Mouse (Mus musculus) lung, embryonic 14.5 days (tissue): ENCODE measurements around the gene Lce1a2. TPM values are rescaled to one million over a fixed set of nuclear protein-coding genes. Genes with fewer than 3 reads are reported as not detected.

Experiments used
- ATAC-seq: fragments of 200-750 bp; cut with Nextera tagmentation; 2 replicates; pipeline ENCODE4 v1.8.0; 2017; ENCODE audit warnings: mild to moderate bottlenecking, moderate TSS enrichment, moderate library complexity; ENCODE audit not compliant: insufficient read depth
- DNase-seq: peaks from one replicate; pipeline ENCODE4 v3.0.0-alpha.2; 2015
- H3K27ac ChIP-seq: fragments of 300-500 bp; sonication (generic); 2 replicates; pipeline ENCODE4 v1.5.1; 2014; ENCODE audit warnings: low read depth, mild to moderate bottlenecking, moderate library complexity
- H3K27me3 ChIP-seq: fragments of 300-500 bp; sonication (generic); 2 replicates; pipeline ENCODE4 v1.6.1; 2014; ENCODE audit warnings: low read length, control low read depth; ENCODE audit not compliant: insufficient read depth
- H3K36me3 ChIP-seq: fragments of 300-500 bp; sonication (generic); 2 replicates; pipeline ENCODE4 v1.6.1; 2014; ENCODE audit warnings: control low read depth; ENCODE audit not compliant: insufficient read depth
- H3K4me1 ChIP-seq: fragments of 300-500 bp; sonication (generic); 2 replicates; pipeline ENCODE4 v1.6.1; 2014; ENCODE audit warnings: antibody characterized with exemption, control low read depth; ENCODE audit not compliant: insufficient read depth
- H3K4me2 ChIP-seq: fragments of 300-500 bp; sonication (generic); 2 replicates; pipeline ENCODE4 v1.6.1; 2014; ENCODE audit warnings: mild to moderate bottlenecking
- H3K4me3 ChIP-seq: fragments of 300-500 bp; sonication (generic); 2 replicates; pipeline ENCODE4 v1.5.1; 2014; ENCODE audit warnings: low read depth, low read length
- H3K9ac ChIP-seq: fragments of 300-500 bp; sonication (generic); 2 replicates; pipeline ENCODE4 v1.6.1; 2014
- H3K9me3 ChIP-seq: fragments of 300-500 bp; sonication (generic); 2 replicates; pipeline ENCODE4 v1.6.1; 2016; ENCODE audit warnings: low read depth, low read length, control low read depth
- CTCF ChIP-seq: IDR thresholded peaks from 2 replicates; pipeline ENCODE4 v1.5.1; 2016; ENCODE audit warnings: antibody characterized with exemption, low read depth
- WGBS: fragments of 180-500 bp; shearing (Covaris S2); extraction: QIAGEN DNeasy Blood & Tissue Kit; methylation state at CpG from one replicate; pipeline ENCODE4 v1.1.7; 2014; 5-methylcytosine and 5-hydroxymethylcytosine counted together
- polyA plus RNA-seq: library from polyadenylated mRNA; unstranded; fragments of >200 nt; fragmentation: Nextera tagmentation; extraction: Ambion mirVana; gene quantifications from 2 replicates; pipeline ENCODE4 v1.2.1, GENCODE M21; 2014

Lce1a2 gene
- polyA plus RNA-seq, 1 experiment from 2014 or later = not detected

DNA sequence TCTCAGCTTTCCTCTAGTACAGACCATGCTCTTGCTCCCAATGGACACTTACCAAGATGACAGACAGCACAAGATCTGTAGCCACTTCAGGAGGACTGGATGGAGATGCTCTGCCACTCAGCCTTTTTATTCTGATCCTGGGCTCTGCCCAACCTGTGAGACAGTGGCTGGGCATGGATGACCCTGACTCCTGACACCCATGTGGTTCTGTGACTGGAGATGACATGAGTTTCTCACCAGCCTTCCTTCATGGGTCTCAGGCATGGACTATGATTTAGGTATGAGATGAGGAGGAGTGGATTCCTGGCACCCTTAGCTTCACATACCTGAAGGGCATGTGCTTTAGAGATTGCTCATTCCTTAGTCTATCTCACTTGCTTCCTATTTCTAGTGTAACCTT is 13.3 kb downstream of the Lce1a2 start, which contains the start of gene Lce1b:
TSS of gene Lce1b (minus strand) at position 101 of the 400 bp plus-strand sequence.
- ATAC-seq (no peak), DNase-seq (no peak)
- Histone ChIP-seq H3K36me3 (no peaks in the 10 kb centered on the region), H3K9ac (no peak within 1 kb of the TSS), H3K27me3 (no peaks in the 10 kb centered on the region), H3K4me2 (no peak within 1 kb of the TSS), H3K4me3 (no peak within 1 kb of the TSS), H3K27ac (no peak within 1 kb of the TSS), H3K9me3 (no peaks in the 10 kb centered on the region), H3K4me1 (no peaks in the 10 kb centered on the region)
- no peak for TF ChIP-seq CTCF

- H3K9me3 ChIP-seq = no peaks in the 10 kb centered on the region
- no peak within 1 kb of the TSS for H3K9ac ChIP-seq
- no peak within 1 kb of the TSS for H3K4me3 ChIP-seq
- 93% methylated on average over 1 of the region's 1 CpGs for WGBS
- no peaks in the 10 kb centered on the region for H3K27me3 ChIP-seq
- H3K27ac ChIP-seq = no peak within 1 kb of the TSS
- H3K4me2 ChIP-seq = no peak within 1 kb of the TSS
- no peak for ATAC-seq
- H3K4me1 ChIP-seq = no peaks in the 10 kb centered on the region
- no peak for TF ChIP-seq CTCF
- DNase-seq = no peak
- H3K36me3 ChIP-seq = no peaks in the 10 kb centered on the region
Observed at GRCm38 (mm10) chr3:92648207-92648606, 21.9 kb downstream of the Lce1a2 start, which contains the start of gene Lce1a1. Gene Lce1a1, minus strand, starts transcription at chr3:92648307.

- 91% methylated on average over 15 of the region's 15 CpGs for WGBS
Observed at GRCm38 (mm10) chr3:92639854-92640253, 30.3 kb downstream of the Lce1a2 start.

DNA sequence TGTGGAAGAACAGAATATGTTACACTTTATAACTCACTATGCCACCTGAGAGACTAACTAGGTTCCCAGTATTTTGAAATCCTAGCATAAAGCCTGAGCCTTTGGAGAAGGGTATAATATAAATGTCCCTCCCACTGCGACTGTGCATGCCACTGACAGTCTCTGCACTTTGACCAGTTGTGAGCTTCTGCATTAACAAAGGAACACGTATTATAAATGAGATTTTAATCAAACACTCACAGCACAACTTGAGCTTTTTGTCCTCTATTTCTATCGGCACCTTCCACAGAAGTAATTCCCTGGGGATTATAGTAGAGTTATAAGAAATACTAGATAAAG is 31.5 kb downstream of the Lce1a2 start:
- Histone ChIP-seq H3K4me1 (no peaks in the 10 kb centered on the region), H3K36me3 (no peaks in the 10 kb centered on the region), H3K9me3 (no peaks in the 10 kb centered on the region), H3K27ac (no peak overlapping the region), H3K4me3 (no peak overlapping the region), H3K27me3 (no peaks in the 10 kb centered on the region), H3K4me2 (no peak overlapping the region), H3K9ac (no peak overlapping the region)
- no peak for DNase-seq
- no peak for TF ChIP-seq CTCF
- no peak for ATAC-seq
- 65% methylated on average over 3 of the region's 3 CpGs for WGBS

More at GRCm38 (mm10) chr3:92639854-92640253, 30.3 kb downstream of the Lce1a2 start:
- H3K9me3 ChIP-seq = no peaks in the 10 kb centered on the region
- no peak overlapping the region for H3K27ac ChIP-seq
- no peaks in the 10 kb centered on the region for H3K27me3 ChIP-seq
- H3K4me1 ChIP-seq = no peaks in the 10 kb centered on the region
- ATAC-seq (no peak), DNase-seq (no peak)
- no peak for TF ChIP-seq CTCF
- H3K4me3 ChIP-seq = no peak overlapping the region
- H3K36me3 ChIP-seq = no peaks in the 10 kb centered on the region
- no peak overlapping the region for H3K9ac ChIP-seq
- no peak overlapping the region for H3K4me2 ChIP-seq

- H3K27ac ChIP-seq = no peak overlapping the region
- H3K4me3 ChIP-seq = no peak overlapping the region
- H3K9me3 ChIP-seq = no peaks in the 10 kb centered on the region
- no peak for DNase-seq
- H3K36me3 ChIP-seq = no peaks in the 10 kb centered on the region
- H3K27me3 ChIP-seq = no peaks in the 10 kb centered on the region
- no peak for ATAC-seq
- H3K4me2 ChIP-seq = no peak overlapping the region
- H3K4me1 ChIP-seq = no peaks in the 10 kb centered on the region
- TF ChIP-seq CTCF = no peak
- WGBS = 56% methylated on average over 1 of the region's 1 CpGs
- H3K9ac ChIP-seq = no peak overlapping the region
Observed at GRCm38 (mm10) chr3:92637745-92638652, 32.1 kb downstream of the Lce1a2 start.

DNA sequence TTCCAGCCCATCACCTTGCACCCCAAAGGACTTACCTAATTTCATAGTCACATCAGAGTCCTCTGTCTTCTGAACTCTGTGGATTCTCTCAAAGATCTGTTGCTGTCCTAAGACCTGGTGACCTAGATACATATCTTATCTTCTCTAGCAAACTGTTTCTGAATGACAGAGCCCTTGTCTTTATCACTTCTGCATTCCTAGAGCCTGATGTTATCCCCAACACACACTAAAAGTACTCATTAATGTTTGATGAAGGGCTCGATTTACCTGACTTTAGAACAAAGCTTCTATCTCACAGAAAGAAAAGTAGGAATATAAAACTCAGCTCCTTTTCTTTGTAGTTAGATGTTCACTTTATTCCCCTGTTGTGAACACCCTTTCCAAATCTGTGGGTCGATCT is 48.6 kb downstream of the Lce1a2 start, which contains the start of gene Lce6a:
TSS of gene Lce6a (minus strand) at position 101 of the 400 bp plus-strand sequence.
- TF ChIP-seq CTCF = no peak
- Histone ChIP-seq H3K9me3 (no peaks in the 10 kb centered on the region), H3K4me3 (no peak within 1 kb of the TSS), H3K36me3 (no peaks in the 10 kb centered on the region), H3K27ac (no peak within 1 kb of the TSS), H3K9ac (no peak within 1 kb of the TSS), H3K4me1 (no peaks in the 10 kb centered on the region), H3K4me2 (no peak within 1 kb of the TSS), H3K27me3 (no peaks in the 10 kb centered on the region)
- 47% methylated on average over 2 of the region's 2 CpGs for WGBS
- DNase-seq (no peak), ATAC-seq (no peak)

Other genes starting within 250 kb of the Lce1a2 start
- 7.7 and 7.9 TPM in 2 replicates for gene Gm9774, start 240.9 kb downstream of the Lce1a2 start, polyA plus RNA-seq
- gene Sprr2k, start 237.7 kb downstream of the Lce1a2 start, polyA plus RNA-seq = not detected in 2 replicates
- gene Sprr1b, start 231.5 kb downstream of the Lce1a2 start, polyA plus RNA-seq = not detected in 2 replicates
- not detected in 2 replicates for gene Sprr3, start 211.6 kb downstream of the Lce1a2 start, polyA plus RNA-seq
- not detected in 2 replicates for gene Sprr1a, start 184.4 kb downstream of the Lce1a2 start, polyA plus RNA-seq
- gene Sprr4, start 169.8 kb downstream of the Lce1a2 start, polyA plus RNA-seq = not detected in 2 replicates
- not detected in 2 replicates for gene 2310046K23Rik, start 135.8 kb downstream of the Lce1a2 start, polyA plus RNA-seq
- gene Ivl, start 96.6 kb downstream of the Lce1a2 start, polyA plus RNA-seq = 0.18 TPM in 1 of 2 replicates, not detected in the other
- gene Smcp, start 81.3 kb downstream of the Lce1a2 start, polyA plus RNA-seq = not detected in 2 replicates
- not detected in 2 replicates for gene 2210017I01Rik, start 62.8 kb downstream of the Lce1a2 start, polyA plus RNA-seq
- not detected in 2 replicates for gene Lce6a, start 48.7 kb downstream of the Lce1a2 start, polyA plus RNA-seq
- gene Lce1a1, start 22.0 kb downstream of the Lce1a2 start, polyA plus RNA-seq = not detected in 2 replicates
- gene Lce1b, start 13.4 kb downstream of the Lce1a2 start, polyA plus RNA-seq = not detected in 2 replicates
- not detected in 2 replicates for gene Lce1c, start 8.9 kb upstream of the Lce1a2 start, polyA plus RNA-seq
- gene Lce1d, start 16.9 kb upstream of the Lce1a2 start, polyA plus RNA-seq = not detected in 2 replicates
- not detected in 2 replicates for gene Lce1e, start 38.8 kb upstream of the Lce1a2 start, polyA plus RNA-seq
- gene Lce1f, start 50.0 kb upstream of the Lce1a2 start, polyA plus RNA-seq = not detected in 2 replicates
- not detected in 2 replicates for gene Gm38119, start 68.8 kb upstream of the Lce1a2 start, polyA plus RNA-seq
- gene Lce1g, start 82.0 kb upstream of the Lce1a2 start, polyA plus RNA-seq = not detected in 2 replicates
- not detected in 2 replicates for gene Lce1h, start 94.8 kb upstream of the Lce1a2 start, polyA plus RNA-seq
- not detected in 2 replicates for gene Lce1i, start 108.6 kb upstream of the Lce1a2 start, polyA plus RNA-seq
- gene Lce1j, start 120.2 kb upstream of the Lce1a2 start, polyA plus RNA-seq = not detected in 2 replicates
- gene Lce1k, start 137.6 kb upstream of the Lce1a2 start, polyA plus RNA-seq = not detected in 2 replicates
- gene Kprp, start 156.9 kb upstream of the Lce1a2 start, polyA plus RNA-seq = not detected in 2 replicates
- not detected in 2 replicates for gene Lce1l, start 181.0 kb upstream of the Lce1a2 start, polyA plus RNA-seq
- gene 2310050C09Rik, start 199.9 kb upstream of the Lce1a2 start, polyA plus RNA-seq = not detected in 2 replicates